Mouse (Mus musculus): Measurements from ENCODE around the gene Wdr63.

Gene Wdr63

DNA sequence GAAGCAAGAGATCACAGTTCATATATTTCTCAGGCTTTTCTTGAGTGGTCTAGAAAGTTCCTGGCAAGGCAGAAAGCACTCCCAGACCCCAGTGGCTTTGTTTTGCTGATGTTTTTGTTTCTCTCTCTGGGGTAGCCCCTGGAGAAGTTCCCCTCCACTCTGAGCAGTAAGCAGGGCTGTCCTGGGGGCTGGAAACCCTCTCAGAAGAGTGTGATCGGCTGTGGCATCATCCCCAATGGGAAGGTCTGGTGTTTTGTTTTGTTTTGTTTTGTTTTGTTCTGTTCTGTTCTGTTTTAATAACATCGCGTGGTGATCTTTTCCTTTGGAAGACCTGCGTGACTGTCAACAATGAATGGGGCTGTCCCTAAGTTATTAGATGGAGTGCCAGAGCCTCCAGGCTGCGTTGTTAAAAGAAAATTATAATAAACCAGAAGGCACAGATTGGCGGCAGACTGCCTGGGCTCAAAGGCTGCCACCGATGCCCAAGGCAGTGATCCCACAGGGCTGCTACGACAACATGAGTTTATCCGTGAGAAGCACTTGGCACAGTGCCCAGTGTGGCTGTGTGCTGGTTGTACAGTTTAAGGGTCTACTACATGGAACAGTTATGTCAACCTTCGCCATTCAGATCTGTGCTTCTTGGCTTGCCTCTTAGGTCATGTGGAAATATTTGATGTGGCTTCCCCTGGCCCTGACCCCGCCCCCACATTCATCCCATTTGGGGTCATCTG lies 56.5 kb downstream of the Wdr63 start:
- DNase-seq: no peak

DNA sequence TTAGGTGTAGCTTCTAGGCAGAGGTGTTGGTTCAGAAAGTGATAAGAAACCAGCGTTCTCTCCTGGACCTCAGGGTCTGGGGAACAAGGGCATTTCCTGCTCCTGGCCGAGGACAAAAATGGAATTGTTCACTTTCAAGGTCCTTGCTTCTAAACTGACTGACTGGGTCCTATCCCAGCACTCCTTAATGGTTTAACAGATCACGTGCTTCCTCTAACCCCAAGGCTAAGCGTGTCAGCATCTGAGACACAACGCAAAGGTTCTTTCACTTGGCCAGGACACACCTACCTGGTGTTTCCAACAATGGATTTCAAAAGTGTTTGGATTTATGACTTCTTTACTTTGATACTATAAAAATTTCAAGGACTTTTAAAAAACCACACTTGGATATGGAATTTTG lies 58.0 kb downstream of the Wdr63 start:
- no peak for DNase-seq

DNA sequence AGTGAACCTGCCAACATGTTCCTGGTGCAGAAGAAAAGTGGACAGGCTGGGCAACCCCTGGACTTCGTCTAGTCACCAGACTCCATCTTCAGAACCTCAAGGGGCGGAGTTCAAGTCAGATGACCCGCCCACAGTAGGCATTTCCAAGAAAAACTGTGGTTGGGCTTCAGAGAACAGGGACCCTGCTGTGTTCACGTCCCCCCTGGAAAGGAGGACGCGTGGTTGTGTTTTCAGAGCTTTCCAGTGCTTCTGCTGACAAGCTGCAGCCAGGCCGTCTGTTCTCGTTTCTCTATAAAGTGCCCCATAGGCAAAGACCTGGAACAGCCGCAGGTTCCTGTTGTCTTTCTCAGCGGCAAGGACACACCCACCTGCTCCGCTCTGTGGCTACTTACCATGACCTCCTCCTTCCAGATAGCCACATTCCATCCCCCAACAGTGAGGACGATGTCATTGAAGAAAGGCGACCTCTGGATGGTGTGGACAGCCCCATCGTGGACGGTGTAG lies 60.2 kb downstream of the Wdr63 start:
- DNase-seq: no peak

DNA sequence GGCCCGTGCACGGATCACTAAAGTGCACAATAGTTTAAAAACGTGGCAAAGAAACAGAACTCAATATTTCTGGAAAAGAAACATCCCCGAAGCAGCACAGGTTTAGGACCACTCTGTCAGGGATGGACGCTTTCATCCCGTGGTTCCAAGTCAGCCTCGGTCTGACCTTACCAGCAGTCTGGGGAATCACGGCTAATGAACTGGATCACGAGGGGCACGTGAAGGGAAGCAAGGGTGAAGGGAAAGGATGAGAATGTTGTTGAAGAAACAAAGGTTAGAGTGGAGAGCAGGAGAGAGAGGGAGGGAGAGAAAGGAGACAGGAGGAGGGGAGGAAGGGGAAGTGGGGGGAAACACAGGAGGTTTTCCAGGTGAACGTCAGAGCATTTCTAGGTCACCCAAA lies 61.9 kb downstream of the Wdr63 start:
- DNase-seq: no peak

DNA sequence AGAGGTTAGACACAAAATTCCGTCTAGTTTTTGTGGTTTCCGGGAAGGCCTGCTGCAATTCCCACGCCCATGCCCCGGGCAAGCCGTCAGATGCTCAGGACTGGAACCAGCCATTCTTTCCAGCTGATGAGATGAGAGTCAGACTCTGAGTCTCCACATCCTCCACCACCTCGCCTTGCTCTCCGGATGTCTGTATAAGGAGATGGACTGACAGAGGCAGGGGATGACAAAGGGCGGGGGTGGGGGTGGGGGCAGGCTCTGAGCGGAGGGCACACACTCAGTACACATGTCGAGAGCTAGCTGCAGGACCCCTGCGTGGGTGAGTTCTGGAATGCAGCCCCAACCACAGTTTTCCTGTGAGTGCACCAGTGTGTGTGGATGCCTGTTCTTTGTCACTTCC lies 63.0 kb downstream of the Wdr63 start:
- no peak for DNase-seq

DNA sequence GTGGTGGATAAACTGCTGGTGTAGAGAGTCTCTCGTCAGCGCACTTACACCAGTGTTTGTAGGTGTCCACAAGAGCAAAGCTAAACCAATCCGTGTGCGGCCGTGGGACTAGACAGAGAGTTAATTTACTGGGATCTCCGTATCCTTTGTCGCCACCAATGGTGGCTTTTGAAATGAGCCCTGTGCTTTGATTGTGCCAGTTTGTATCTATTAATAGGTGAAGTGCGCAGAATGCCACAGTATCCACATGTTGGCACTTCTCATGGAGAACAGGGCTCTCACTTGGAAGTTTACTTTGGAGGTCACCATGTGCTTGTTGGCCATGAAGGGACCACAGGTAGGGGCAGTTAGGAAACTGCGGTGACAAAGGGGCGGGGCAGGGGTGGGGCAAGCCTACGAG lies 66.5 kb downstream of the Wdr63 start:
- DNase-seq: no peak

DNA sequence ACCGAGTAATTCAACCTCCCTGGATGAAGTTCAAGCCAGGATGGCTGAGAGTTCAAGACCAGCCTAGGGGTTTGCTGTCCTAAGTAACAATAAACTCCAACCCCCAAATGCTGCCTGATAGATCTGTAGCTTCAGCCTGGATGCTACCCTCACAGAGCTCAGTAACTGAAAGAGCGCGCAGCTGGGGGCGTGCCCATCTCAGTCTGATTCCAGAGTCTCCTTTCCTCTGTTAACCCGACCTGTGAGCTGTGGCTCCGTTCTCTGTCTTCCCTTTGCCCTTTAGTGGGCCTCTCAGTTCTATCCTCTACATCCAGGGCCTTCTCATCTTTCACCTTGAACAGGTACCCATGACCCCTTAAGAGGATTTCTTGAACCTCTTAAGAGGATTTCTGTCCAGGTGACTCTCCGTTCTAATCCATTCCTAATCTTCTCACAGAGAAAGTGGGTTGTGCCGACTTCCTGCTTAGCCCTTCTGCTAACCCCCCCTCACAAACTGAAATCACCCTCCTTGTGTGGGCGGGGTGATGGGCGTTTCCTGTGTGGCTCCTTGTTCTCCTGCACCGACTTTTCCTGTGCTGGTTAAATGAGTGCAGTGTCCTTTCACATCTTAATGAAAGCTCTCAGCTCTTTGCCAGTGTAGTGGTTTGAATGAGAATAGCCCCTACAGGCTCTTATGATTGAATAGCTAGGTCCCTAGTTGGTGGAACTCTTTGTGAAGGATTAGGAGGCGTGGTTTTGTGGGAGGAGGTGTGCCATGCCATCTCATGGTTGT lies 68.6 kb downstream of the Wdr63 start:
- no peak for DNase-seq

DNA sequence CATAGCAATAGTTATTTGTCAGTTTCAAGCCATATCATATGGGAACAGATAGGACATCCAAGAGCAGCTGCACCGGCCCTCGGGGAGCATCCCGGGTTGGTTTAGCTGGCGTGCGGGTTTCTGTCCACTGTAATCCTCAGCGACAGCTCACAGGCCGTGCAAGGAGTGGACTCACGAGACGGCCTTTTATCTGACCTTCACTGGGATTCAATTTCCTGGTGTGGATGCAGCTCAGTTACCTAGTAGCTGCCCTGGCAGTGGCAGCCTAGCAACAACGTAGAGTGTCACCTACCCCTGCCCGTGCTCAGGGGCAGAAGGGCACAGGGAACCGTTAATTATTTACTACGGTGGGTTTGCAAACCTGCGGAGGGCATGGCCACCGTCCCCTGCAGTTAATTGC lies 70.0 kb downstream of the Wdr63 start:
- DNase-seq: no peak

DNA sequence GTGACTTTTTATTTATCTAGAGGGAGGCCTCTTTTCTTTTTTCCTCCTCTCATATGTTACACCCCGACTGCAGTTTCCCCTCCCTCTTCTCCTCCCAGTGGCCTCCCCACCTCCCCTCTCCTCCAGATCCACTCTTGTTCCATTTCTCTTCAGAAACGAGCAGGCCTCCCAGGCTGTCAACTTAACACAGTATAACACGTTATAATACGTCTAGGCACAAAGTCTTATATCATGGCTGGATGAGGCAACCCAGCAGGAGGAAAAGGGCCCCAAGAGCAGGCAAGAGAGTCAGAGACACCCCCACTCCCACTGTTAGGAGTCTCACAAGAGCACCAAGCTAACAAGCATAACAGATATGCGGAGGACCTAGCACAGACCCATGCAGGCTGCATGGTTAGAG lies 75.0 kb downstream of the Wdr63 start:
- no peak for DNase-seq

DNA sequence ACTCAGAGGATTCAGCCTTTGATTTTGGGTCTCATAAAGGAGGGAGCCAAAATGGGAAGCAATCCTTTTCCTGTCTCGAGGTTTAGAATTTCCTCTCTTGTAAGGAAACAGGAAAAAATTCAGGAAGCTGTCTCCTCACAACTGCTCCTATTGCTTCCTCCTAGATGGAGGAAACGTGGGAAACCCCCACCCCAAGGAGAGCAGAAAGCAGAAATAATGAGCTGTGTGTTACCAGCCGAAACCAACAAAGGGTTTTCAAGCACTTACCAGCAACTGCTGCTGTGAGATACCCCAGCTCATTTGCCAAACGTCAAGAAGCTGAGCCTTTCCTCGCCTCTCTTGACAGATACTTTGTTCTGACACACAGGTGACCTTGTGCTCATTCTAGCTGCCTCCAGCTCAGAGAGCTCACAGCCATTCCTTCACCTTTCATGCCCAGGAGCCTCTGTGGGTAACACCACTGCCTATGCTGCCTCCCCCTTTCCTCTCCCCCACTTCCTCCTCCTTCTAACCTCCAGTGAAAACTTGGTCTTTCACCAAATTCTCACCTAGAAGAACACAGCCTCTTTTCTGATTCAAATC lies 77.6 kb downstream of the Wdr63 start:
- no peak for DNase-seq

DNA sequence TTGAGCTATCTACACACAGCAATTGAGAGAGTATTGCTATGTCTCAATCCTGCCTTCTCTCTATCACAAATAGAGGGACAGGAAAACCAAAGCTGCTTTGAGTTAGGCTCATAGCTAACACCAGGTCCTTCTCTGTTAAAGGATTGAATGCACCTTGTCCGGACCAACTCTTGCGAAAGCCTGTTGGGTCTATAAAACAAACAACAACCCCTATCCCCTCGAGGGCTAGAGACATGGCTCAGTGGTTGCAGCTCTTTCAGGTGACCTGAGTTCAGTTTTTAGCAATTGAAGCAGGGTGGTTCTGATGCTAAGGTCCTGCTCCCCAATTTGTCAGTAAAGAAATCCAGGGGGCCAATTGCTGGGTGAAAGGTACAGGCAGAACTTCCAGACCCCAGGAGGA lies 78.7 kb downstream of the Wdr63 start:
- no peak for DNase-seq

DNA sequence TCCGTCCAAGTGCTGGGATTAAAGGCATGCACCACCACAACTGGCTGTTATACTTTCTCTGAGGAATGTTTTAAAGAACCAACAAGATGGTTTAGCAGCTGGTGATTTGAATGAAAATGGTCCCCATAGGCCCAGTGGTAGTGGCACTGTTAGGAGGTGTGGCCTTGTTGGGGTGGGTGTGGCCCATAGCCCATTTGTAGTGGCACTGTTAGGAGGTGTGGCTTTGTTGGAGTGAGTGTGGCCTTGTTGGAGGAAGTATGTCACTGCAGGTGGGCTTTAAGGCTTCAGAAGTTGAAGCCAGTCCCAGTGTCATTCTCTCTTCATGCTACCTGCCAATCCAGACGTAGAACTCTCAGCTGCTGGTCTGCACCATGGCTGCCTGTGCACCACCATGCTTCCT lies 79.5 kb downstream of the Wdr63 start:
- DNase-seq: no peak

DNA sequence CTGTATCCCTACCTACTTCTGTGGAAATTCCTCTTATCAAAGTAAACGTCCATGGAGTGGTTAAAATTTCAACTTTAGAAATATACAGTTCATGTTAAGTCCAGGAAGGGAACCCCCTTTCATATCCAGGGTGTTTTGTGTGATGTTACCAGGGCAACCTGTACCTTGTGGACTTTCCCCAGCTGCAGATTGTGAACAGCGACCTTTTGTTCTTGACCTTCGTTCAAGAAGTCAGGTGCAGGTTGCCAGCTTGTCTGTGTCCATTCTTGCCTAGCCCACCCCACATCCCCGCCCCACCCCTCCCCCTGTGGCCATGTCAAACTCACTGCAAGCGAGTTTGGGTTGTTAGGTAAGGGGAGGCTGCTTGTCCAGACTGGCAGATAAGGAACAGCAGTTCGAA lies 80.8 kb downstream of the Wdr63 start:
- DNase-seq: no peak

DNA sequence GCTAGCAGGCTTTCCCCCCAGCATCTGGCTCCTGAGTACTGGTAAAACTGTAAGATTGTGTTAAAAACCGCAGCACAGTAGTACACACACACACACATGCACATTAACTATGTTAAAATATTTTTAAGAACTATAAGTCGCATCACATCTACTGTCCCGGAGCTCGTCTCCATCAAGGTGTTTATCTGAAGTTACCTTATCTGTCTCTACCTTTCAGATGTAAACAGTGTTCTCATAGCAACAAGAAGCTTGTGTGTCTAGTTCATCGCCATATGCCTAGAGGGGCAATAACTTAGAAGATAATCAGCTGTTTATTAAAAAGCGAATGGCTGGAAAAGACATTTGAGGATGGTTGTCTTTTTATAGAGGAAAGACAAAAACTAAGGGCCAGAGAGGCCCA lies 82.4 kb downstream of the Wdr63 start:
- no peak for DNase-seq

DNA sequence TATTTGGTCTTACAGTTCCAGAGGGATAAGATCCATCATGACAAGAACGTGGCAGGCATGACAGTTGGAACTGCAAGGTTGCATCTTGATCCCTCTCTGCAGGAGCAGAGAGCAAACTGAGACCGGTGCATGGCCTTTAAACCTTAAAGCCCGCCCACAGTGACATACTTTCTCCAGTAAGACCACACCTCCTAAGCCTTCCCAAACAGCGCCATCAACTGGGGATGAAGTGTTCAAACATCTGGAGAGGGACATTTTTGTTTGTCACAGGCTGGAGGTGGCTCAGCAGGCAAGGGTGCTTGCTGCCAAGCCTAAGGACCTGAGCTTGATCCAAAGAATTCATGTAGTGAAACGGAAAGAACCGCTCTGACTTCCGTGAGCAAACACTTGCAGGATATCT lies 83.2 kb downstream of the Wdr63 start:
- DNase-seq: no peak

DNA sequence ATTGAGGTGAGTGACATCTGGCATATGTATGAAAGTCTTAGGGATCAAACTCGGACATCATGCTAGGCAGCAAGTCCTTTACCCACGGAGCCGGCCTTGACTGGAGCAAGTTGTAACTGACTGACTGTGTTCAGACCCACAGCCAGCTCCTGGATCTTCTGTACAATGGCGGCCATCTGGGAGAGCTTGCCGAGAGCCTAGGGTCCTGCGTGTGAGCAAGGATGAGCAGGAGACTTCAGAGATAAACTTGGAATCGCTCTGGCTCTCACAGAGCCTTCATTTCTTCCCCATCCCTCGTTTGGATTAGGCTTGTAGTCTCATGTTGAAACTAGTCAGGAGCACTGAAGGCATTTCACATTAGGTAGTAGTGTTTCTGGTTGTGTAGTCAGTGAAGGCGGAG lies 85.7 kb downstream of the Wdr63 start:
- DNase-seq: no peak

DNA sequence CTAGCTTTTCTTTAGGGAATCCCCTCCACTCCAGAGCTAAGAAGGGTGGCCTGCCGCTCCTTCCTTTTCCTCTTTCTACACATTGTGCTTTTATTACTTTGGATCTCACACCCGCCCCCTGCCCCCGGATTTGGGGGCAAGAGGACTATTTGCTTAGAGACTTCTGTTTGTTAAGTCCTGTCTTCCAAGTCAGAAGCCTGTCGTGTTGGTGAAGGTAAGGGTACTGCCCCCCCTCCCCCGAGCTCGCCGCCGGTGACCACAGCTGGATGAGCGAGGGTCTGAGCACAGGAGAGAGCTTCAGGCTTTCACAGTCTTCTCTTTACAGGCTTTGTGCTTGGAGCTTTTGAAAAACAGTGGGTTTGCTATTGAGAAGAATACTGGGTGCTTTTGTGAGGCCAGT lies 90.4 kb downstream of the Wdr63 start:
- DNase-seq: no peak

DNA sequence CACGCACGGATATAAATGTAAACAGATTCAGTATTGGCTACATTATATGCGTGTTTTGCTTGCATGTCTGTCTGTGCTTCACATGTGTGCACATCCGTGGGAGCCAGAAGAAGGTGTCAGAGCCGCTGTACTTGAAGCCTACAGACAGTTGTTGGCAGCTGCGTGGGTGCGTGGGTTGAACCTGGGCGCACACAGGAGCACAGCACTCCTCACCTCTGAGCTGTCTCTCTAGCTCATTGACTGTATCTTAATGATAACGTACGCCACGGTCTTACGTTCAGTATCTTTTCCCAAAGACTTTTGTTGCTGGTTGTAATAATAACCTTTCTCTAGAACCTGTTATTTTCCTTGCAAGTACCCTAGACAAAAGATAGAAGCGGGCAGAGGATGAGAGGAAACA lies 91.0 kb downstream of the Wdr63 start:
- no peak for DNase-seq

DNA sequence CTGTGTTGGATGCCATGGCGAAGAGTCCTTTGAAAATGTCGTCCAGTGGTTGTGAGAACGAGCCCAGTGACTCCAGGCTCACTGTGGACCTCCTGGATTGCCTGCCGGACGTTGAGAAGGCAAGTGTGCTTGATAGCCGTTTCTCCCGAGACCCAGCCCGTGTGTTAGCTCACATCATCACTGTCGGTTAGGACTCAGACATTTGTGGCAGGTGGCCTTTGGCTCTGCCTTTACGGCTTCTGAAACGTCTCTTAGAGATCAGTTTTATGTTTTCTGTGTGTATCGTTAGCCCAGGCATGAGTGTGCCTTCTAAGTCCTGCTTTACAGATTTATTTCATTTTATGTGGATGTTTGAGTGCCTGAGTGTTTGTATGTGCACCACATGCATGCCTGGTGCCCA lies 93.6 kb downstream of the Wdr63 start:
- DNase-seq: no peak

DNA sequence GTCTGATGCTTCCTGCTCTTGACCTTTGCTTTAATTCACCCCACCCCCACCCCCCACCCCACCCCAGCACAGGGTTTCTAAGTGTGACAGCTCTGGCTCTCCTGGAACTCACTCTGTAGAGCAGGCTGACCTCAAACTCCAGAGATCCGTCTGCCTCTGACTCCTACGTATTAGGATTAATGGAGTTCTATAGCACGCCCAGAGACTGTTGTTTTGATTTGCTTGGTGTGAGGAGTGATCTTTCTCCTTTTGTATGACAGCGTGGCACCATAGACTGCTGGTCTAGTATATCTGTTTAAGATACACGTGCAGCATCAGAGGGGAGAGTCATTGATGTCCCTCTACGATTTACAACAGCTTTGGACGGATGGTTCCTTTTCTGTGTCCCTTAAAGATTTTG lies 94.4 kb downstream of the Wdr63 start:
- DNase-seq: no peak

DNA sequence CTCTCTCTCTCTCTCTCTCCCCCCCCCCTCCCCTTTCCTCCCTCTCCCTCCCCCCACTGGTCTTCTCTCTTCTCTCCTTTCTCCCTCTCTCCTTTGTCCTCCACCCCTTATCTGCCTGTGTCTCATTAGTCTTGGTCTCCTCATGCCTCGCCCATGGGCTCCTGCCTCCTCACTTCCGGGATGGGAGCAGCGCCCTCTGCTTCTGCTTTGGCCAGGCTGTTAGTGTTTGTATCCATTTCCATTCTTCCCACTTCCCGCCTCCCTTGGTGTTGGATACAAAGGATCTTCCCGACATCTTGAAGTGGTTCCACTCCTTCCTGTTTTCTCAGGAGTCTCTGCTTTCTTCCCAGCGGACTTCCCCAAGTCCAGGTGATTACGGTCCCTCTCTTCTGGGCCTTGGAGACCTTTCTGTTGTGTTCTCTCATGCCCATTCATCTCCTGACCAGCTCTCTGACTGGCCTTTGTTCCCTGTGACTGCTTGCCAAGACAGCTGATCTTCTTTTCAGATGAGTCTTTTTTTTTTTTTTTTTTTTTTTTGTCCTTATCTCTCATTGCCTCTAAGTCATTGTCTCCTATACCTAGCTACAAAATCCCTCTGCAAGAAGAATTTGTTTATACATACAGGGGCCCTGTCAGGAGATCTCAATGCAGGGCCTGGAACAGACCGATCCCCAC lies 96.2 kb downstream of the Wdr63 start:
- no peak for DNase-seq

DNA sequence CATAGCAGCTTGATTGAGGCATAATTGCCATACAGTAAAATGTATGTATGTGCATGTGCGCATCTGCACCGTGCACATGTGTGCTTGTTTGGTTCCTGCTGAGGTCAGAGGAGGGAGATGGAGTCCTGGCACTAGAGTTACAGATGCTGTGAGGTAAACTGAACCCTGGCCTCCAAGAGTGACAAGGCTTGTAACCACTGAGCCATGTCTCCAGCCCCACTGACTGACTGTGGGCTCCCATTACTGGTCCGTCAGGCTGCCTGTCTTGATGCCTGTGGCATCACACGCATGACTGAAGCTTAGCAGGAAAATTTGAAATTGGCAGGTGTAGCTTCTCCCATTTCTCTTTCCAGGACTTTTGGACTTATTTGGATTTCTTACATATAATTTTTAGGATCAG lies 97.2 kb downstream of the Wdr63 start:
- no peak for DNase-seq

DNA sequence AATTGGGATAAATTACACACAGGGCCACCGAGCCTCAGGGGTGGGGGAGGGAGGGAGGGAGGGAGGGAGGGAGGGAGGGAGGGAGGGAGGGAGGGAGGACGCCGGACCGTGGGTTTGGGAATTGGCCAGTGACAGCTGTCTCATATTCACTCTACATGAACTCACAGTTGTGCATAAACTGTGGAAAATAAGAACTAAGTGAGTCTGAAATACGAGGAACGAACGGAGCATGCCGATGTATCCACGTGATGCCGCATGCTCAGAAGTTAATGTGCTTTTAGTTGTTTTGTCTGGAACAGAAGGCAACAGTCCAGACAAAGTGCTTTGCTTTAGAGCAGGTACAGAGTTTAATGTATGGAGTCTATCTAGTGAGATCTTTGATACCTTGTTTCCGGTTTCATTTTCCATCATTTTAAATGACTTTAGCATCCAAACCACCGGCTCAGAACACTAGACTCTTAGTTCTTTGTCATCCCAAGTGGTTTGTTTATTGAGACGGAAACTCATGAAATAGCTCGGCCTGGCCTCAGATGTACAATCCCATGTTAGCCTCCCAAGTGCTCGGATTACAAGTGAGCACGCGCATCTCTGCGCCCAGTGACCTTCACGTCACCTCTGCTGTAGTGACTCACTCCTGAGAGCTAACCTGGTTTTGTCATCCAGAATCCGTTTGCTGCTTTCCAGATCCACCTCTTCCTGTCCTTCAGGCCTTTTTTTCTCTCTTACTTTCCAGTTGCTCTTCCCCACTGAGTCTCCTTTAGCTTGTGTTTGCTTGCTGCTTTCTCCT lies 97.9 kb downstream of the Wdr63 start:
- no peak for DNase-seq
